Mouse (Mus musculus): ENCODE data around the gene Krt19.

DNA sequence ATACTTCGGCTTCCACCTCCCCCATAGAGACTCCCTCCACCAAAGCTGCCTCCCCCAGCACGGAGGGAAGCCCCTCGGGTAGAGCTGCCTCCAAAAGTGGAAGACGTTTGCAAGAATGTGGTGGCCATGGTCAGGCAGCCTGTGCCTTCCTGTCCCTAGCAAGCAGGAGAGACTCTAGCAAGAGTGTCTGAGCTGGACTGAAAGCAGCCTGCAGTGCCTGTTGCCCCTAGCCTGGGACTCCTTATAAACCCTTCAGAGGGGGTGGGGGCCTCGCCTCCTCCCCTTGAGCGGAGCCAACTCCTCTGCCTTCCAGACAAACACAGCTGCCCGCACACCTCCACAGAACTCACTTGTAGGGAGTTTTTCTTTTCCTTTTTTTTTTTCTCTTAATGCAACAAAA, 12.7 kb downstream of the Krt19 start, which contains the start of gene Krt15:
- TF ChIP-seq POLR2A (IDR thresholded peaks at IDR 0.05; ENCODE audit: control insufficient read depth, extremely low read depth, insufficient read depth, low read length, poor library complexity) (no peak), CTCF (IDR thresholded peaks at IDR 0.05; ENCODE audit: borderline replicate concordance, control insufficient read depth, extremely low read depth, insufficient read depth, low read length, poor library complexity) (no peak)

All from thymus, adult 2 months (tissue).